ENCODE assay signal across 11 mouse cellular contexts in genomic region chr4:134416177-134416576, GRCm38 (mm10). TPM values are rescaled to one million over a fixed set of nuclear protein-coding genes. Genes with fewer than 3 reads are reported as not detected.
DNase-seq lines count a peak whose midpoint lies in the region; ATAC-seq and TF ChIP-seq lines count a peak whose summit lies in the region.
"Had no signal": no experiment of that assay in that cellular context is flagged by ENCODE, and none has a peak within 500 bp of the region (broad histone marks: within the 10 kb centered on the region; RNA-seq: fewer than 3 reads in every experiment).

No protein-coding gene starts in this region.

- WGBS in hindbrain, embryonic 13.5 days, result 71% methylated on average over 17 of the region's 17 CpGs
- WGBS in lung, postnatal 0 days, result 80% methylated on average over 17 of the region's 17 CpGs
- WGBS in kidney, embryonic 15.5 days, result 75% methylated on average over 17 of the region's 17 CpGs

- H3K4me1 ChIP-seq in hindbrain, embryonic 13.5 days (replicated peaks), result peaks cover 13% of the 10 kb centered on the region
- no peaks in the 10 kb centered on the region for H3K4me1 ChIP-seq in lung, postnatal 0 days (ENCODE audit: insufficient read depth, low read depth, low read length)
- H3K4me1 ChIP-seq in kidney, embryonic 15.5 days, result no peaks in the 10 kb centered on the region

- no peak overlapping the region for H3K9ac ChIP-seq in hindbrain, embryonic 13.5 days
- H3K9ac ChIP-seq in lung, postnatal 0 days (replicated peaks; ENCODE audit: low read depth), result no peak overlapping the region
- H3K9ac ChIP-seq in kidney, embryonic 15.5 days, result no peak overlapping the region

- peaks cover 13% of the 10 kb centered on the region for H3K36me3 ChIP-seq in hindbrain, embryonic 13.5 days
- 0 out of 2 replicates have a peak, but pooled peaks cover 9% of the 10 kb centered on the region for H3K36me3 ChIP-seq in lung, postnatal 0 days (ENCODE audit: insufficient read depth, low read length)
- H3K36me3 ChIP-seq in kidney, embryonic 15.5 days, result peaks cover 49% of the 10 kb centered on the region

- no peak overlapping the region for H3K4me3 ChIP-seq in layer of hippocampus, adult 2 months
- no peak overlapping the region for H3K4me3 ChIP-seq in hindbrain, embryonic 13.5 days
- no peak overlapping the region for H3K4me3 ChIP-seq in lung, postnatal 0 days (ENCODE audit: low read depth, low read length)
- H3K4me3 ChIP-seq in kidney, embryonic 15.5 days (replicated peaks), result no peak overlapping the region

- no peak for DNase-seq in layer of hippocampus, adult 2 months (ENCODE audit: low spot score in 2 of 2)
- no peak for DNase-seq in layer of hippocampus, postnatal 25 days (ENCODE audit: extremely low spot score in 1 of 2, low spot score in 1 of 2)
- peak; percentile 46 to 61 for DNase-seq in cerebellum, postnatal 14 days
- DNase-seq in right cerebral cortex, postnatal 10 days (ENCODE audit: low spot score in 2 of 2), result peak; percentile 65 to 68
- DNase-seq in lung, postnatal 0 days (ENCODE audit: low spot score), result no peak
- DNase-seq in spleen, adult 18-20 months, result no peak
- DNase-seq: adrenal gland, postnatal 10 days; layer of hippocampus, adult 9-11 months had no signal

- no peak for ATAC-seq in hindbrain, embryonic 13.5 days (ENCODE audit: low FRiP score)
- no peak for ATAC-seq in lung, postnatal 0 days
- no peak for ATAC-seq in kidney, embryonic 15.5 days (replicated peaks; ENCODE audit: low FRiP score)
- ATAC-seq: CD4-positive, CD25-positive, alpha-beta regulatory T cell, adult 4 months had no signal

- TF ChIP-seq CTCF in layer of hippocampus, adult 2 months (conservative IDR thresholded peaks at IDR 0.05), result no peak
- no peak for TF ChIP-seq CTCF in lung, postnatal 0 days (IDR thresholded peaks at IDR 0.05)

- TF ChIP-seq EP300 in lung, postnatal 0 days (IDR thresholded peaks at IDR 0.05), result no peak

- no peaks in the 10 kb centered on the region for H3K27me3 ChIP-seq in hindbrain, embryonic 13.5 days
- H3K27me3 ChIP-seq in lung, postnatal 0 days (replicated peaks; ENCODE audit: insufficient read depth, low read length), result no peaks in the 10 kb centered on the region
- H3K27me3 ChIP-seq in kidney, embryonic 15.5 days, result no peaks in the 10 kb centered on the region

- peak overlapping the region; percentile 83 for H3K27ac ChIP-seq in layer of hippocampus, adult 2 months
- H3K27ac ChIP-seq in hindbrain, embryonic 13.5 days, result peak overlapping the region; percentile 48
- H3K27ac ChIP-seq in lung, postnatal 0 days (ENCODE audit: low read length), result no peak overlapping the region
- no peak overlapping the region for H3K27ac ChIP-seq in kidney, embryonic 15.5 days

- no peaks in the 10 kb centered on the region for H3K9me3 ChIP-seq in hindbrain, embryonic 13.5 days
- no peaks in the 10 kb centered on the region for H3K9me3 ChIP-seq in lung, postnatal 0 days (ENCODE audit: low read length)
- no peaks in the 10 kb centered on the region for H3K9me3 ChIP-seq in kidney, embryonic 15.5 days (replicated peaks)

- H3K4me2 ChIP-seq in hindbrain, embryonic 13.5 days, result no peak overlapping the region
- H3K4me2 ChIP-seq in lung, postnatal 0 days (replicated peaks; ENCODE audit: low read depth, low read length), result no peak overlapping the region
- H3K4me2 ChIP-seq in kidney, embryonic 15.5 days, result no peak overlapping the region

RNA-seq across cellular contexts. Expression of gene Pafah2, which starts 20.1 kb away (rescaled TPM):
- total RNA-seq in layer of hippocampus, adult 2 months (2021), result 1 to 10 TPM; 6.6 to 9.0 TPM
- total RNA-seq in layer of hippocampus, postnatal 25 days (2021), result 1 to 10 TPM; 5.0 to 7.6 TPM
- 7.8 TPM in 2 replicates for polyA plus RNA-seq in hindbrain, embryonic 13.5 days (2015; fragmentation: Nextera tagmentation; extraction: Ambion mirVana)
- 14.1 and 16.2 TPM in 2 replicates for polyA plus RNA-seq in lung, postnatal 0 days (2015; fragmentation: Nextera tagmentation; extraction: Ambion mirVana)
- polyA plus RNA-seq in kidney, embryonic 15.5 days (2015; fragmentation: Nextera tagmentation; extraction: Ambion mirVana), result 14.0 and 15.7 TPM in 2 replicates

RNA-seq across cellular contexts. Expression of gene Extl1, which starts 32.5 kb away (rescaled TPM):
- total RNA-seq in layer of hippocampus, adult 2 months (2021), result 10 to 100 TPM; 44.7 to 46.5 TPM
- 10 to 100 TPM; 46.8 TPM for total RNA-seq in layer of hippocampus, postnatal 25 days (2021)
- polyA plus RNA-seq in hindbrain, embryonic 13.5 days (2015; fragmentation: Nextera tagmentation; extraction: Ambion mirVana), result 0.36 and 0.45 TPM in 2 replicates
- 0.82 and 1.3 TPM in 2 replicates for polyA plus RNA-seq in lung, postnatal 0 days (2015; fragmentation: Nextera tagmentation; extraction: Ambion mirVana)
- polyA plus RNA-seq in kidney, embryonic 15.5 days (2015; fragmentation: Nextera tagmentation; extraction: Ambion mirVana), result 0.33 and 0.53 TPM in 2 replicates

RNA-seq across cellular contexts. Expression of gene Stmn1, which starts 51.9 kb away (rescaled TPM):
- total RNA-seq in layer of hippocampus, adult 2 months (2021), result 100 to 1,000 TPM; 362 to 369 TPM
- 100 to 1,000 TPM; 338 to 387 TPM for total RNA-seq in layer of hippocampus, postnatal 25 days (2021)
- polyA plus RNA-seq in hindbrain, embryonic 13.5 days (2015; fragmentation: Nextera tagmentation; extraction: Ambion mirVana), result 6,917 and 6,921 TPM in 2 replicates
- 260 and 357 TPM in 2 replicates for polyA plus RNA-seq in lung, postnatal 0 days (2015; fragmentation: Nextera tagmentation; extraction: Ambion mirVana)
- 1,708 and 1,728 TPM in 2 replicates for polyA plus RNA-seq in kidney, embryonic 15.5 days (2015; fragmentation: Nextera tagmentation; extraction: Ambion mirVana)

Comparison
In these comparisons a context has a peak if more than half of its experiments do, and no peak if none do; other contexts are left out.
1. DNase-seq: peak in cerebellum, postnatal 14 days (2 of 2) and right cerebral cortex, postnatal 10 days (2 of 2); none in layer of hippocampus, adult 2 months (0 of 2), layer of hippocampus, postnatal 25 days (0 of 2), lung, postnatal 0 days (single experiment) and spleen, adult 18-20 months (0 of 2).
2. H3K27ac ChIP-seq: peak in layer of hippocampus, adult 2 months (single experiment) and hindbrain, embryonic 13.5 days (single experiment); none in lung, postnatal 0 days (single experiment) and kidney, embryonic 15.5 days (single experiment).